Mouse (Mus musculus) cerebellum, postnatal 25 days (tissue): ENCODE results near the gene Plch2.

Experiments used
- DNase-seq, 2 experiments: peaks; one replicate each; pipeline ENCODE4 v3.0.0; 2021; ENCODE audit warnings: mixed read lengths in 2 of 2

Plch2 gene

GRCm38 (mm10) chr4:155070921-155071320 lies 14.3 kb upstream of the Plch2 start:
- DNase-seq: peak; percentile 44 to 53

- peak in 1 of 2 experiments; percentile 33 for DNase-seq
These were observed 13.6 kb upstream of the Plch2 start for GRCm38 (mm10) chr4:155070199-155070598.

- DNase-seq: peak; percentile 72 to 79
These were observed 12.6 kb upstream of the Plch2 start for GRCm38 (mm10) chr4:155069191-155069590.

DNA sequence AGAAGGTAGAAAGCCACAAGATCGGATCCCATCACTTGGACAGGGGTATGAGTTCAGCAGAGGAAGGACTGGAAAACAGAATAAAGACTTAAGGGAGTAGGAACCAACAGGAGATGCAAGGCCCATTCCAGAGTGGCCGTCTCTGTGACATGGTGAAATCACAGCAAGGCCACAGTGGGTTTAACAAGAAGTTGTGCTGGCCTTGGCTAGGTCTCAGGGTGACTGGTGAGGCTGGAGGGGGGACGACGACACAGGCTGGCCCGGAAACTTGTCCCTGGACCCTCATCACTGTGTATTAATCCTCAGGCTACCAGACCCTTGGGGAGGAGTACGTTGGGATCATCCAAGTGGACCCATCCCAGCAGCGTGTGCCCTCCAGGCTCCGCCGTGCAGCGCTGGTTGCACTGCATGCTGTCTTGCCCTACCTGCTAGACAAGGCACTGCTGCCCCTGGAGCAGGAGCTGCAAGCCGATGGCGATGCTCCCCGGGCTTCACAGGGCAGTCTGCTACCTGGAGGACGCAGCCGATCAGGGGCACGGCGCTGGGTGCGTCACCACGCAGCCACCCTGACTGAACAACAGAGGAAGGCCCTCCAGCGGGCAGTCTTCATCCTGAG lies 11.9 kb upstream of the Plch2 start:
- peak; percentile 41 to 50 for DNase-seq

DNA sequence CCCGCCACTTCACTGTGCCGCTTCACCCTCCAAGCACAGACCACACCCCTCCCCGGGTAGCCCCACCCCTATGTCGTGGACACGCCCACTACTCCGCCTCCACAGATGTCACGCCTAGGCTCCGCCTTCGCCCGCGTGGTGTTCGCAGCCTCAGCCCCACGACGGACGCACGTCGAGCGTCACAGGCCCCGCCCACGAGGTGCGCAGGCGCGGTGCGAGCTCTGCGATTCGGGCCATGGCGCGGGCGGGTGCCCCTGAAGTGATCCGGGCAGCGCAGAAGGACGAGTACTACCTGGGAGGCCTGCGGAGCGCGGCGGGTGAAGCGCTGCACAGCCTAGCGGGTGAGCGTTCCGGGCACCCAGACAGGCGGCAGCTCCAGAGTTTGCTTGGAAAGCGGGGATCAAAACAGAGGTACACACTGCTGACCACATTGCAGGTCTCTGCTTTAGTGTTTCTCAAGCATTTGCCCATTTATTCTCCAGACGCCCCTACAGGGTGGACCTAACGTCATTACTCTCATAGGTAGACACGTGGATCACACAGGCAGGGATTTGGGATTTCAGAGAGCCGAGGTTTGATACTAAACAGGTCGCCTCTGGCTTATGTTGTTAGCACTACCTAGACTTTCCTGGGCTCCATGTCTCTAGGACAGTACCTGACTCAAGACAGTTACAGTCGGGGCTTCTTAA lies 10.4 kb upstream of the Plch2 start, which contains the start of gene Pex10:
Gene Pex10, plus strand, starts transcription at position 183 of the 689 bp plus-strand sequence.
- peak; percentile 97 to 99 for DNase-seq

DNA sequence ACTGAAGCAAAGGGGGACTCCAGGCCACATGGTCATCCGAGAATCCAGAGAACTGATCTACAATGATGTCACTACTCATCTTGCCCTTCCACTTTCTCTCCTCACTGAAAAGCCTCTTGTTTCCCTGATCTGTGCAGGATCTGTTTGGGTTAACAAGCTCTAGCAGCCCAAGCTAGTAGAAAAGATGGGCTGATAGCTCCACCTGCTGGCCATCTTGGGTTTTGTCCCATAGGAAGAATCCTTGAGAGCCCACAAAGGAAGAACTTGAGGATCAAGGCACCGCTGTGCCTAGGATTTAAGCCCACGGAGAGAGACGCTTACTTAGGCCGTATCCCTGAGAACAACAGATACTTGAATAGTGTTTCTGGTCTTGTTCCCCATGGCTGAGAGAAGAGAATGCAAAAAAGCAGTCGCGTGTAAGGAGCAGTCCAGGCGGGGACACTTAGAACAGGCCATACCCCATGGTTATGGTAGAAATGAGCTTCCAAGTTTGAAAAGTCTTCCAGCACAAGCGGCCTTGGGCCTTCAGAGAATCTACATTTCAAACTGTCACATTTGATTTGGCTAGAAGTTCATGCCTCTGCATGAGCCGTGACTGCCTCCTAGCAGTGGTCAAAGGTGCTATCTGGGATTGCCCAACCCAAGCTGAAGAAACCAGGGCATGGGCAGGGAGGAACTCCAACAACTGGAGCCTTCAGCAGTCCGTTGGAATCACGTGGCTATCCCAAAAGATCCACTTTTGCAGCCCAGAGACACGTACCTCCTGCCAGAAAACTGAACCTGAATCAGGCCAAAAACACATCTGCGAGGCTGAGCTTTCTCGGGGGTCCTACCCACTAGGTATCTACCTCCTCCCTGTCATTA lies 9.6 kb upstream of the Plch2 start:
- peak; percentile 92 to 94 for DNase-seq

GRCm38 (mm10) chr4:155064474-155064873 lies 7.9 kb upstream of the Plch2 start:
- peak in 1 of 2 experiments; percentile 51 for DNase-seq

- DNase-seq: no peak
These were observed 7.3 kb upstream of the Plch2 start for GRCm38 (mm10) chr4:155063895-155064294.

GRCm38 (mm10) chr4:155058325-155058724 lies 1.7 kb upstream of the Plch2 start:
- DNase-seq: no peak

GRCm38 (mm10) chr4:155050116-155050515 lies 6.5 kb downstream of the Plch2 start:
- DNase-seq: no peak

DNA sequence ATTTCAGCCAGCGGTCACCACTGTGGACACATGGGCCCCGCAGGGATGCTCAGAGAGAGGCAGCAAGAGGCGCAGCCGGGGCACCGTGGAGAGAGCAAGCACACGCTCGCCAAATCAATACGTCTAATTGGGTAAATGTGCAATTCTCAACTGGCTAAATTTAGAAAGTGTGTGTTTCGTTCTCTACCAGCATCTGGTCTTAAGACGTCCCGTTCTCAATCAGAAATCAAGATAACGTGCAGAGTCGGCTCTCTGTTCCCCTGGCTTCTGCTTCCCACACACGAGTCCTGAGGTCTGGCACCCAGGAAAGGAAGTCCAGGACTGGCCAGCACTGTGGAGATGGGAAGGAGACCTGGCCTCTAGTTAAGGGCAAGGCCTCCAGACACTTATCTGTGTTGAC lies 9.9 kb downstream of the Plch2 start:
- DNase-seq: no peak

- DNase-seq: peak in 1 of 2 experiments; percentile 76
These were observed 13.3 kb downstream of the Plch2 start for GRCm38 (mm10) chr4:155043289-155043625.

- peak; percentile 62 to 76 for DNase-seq
These were observed 13.8 kb downstream of the Plch2 start for GRCm38 (mm10) chr4:155042606-155043288.

GRCm38 (mm10) chr4:155040696-155041095 lies 15.9 kb downstream of the Plch2 start:
- DNase-seq: peak; percentile 66 to 77

DNA sequence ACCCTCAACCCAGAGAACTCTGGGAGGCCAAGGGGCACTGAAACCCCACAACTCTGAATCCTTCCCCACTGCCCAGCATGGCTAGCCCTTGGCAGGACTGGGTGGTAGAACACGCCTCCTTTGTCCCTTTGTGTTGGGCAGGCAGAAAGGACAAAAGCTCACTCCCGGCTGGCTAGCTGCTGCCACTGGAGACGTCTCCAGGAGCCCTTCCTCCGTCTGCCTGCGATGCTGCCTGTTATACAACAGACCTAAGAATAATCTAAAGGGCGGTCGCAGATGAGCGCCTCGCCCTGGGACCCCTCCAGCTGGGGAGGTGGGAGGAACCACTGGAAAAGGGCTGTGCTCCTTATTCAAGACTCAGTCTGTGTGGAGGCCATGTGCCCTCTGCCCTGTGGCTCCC lies 16.4 kb downstream of the Plch2 start:
- no peak for DNase-seq

DNA sequence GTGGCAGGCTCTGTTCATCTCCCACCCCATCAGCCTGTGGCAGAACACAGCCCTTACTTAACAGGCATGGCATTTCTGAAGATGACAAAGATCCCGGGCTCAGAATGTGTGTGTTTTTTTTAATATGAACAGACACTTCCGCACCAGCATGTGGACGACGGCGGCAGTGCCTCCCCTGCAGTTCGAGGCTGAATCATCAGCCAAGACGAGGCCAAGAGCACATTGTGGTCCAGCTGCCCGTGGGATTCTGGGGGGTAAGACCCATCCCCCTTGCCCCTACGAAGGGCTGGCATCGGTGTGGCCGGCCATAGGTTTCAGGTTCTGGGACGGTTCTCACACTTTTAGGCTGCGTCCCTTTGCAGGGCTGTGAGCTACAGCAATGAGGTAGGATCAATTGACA lies 21.8 kb downstream of the Plch2 start:
- peak; percentile 52 to 65 for DNase-seq

DNA sequence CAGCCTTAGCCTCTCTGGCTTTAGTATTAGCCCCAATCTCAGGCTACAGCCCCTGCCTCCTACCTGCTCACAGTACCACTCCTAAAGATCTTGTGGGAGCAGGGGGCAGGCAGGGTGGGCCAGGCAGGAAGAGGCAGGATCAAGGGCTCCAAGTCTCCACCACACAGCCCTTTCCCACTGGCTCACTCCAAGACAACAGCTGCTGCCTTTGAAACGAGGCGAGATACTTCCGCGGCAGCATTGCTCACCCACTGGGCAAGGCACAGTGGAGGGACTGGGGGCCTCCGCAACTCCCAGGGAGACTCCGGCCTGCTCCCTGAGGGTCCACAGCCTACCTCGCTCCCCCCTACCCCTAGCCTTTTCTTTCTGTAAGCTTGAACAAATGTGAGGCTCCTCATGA lies 22.4 kb downstream of the Plch2 start:
- peak; percentile 45 to 50 for DNase-seq

DNA sequence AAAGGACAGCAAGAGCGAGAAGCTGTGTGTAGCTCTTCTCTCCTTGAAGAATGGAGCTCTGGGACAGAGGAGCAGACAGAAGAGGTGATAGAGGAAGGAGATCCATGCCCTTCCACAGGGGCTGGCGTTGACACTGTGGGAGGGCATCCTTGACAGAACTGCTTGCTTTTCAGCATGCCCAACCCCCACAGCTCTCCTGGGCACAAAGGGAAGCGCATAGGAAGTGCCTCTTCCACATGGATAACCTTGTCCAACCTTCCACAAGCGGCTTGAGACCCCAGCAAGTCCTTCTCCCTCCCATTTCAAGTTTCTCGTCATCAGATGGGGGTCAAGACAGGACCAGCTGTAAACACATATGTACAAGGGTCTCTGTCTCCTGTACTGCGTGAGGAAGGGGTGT lies 23.5 kb downstream of the Plch2 start:
- DNase-seq: peak in 1 of 2 experiments; percentile 29

GRCm38 (mm10) chr4:155024170-155025010 lies 32.2 kb downstream of the Plch2 start:
- peak; percentile 89 to 92 for DNase-seq

DNA sequence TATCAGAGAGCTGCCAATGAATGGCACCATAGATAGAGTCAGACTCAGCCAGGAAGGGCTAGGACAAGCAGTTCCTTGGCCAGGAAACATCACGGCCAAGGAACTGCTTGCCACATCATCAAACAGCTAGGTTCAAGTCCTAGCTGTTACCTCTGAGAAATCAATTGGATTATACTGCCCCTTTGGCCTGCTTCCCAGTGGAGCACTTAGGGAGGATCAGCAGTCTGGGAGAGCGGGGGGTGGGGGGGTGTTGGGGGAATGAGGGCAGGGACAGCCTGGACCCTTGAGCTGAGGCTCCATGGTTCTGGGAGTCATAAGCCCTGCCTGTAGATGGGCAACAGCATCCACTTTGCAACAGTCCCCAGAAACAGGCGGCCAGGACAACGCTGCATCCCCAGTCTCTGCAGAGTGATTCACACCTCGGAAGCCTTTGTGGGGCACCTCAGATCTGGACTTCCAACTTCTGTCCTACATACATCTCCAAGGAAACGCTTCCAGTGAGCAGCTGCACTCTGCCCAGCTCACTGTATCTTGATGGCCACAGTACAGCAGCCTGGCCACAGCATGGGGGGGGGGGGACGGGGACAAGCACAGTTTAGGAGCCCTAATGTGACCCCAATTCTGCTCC lies 34.2 kb downstream of the Plch2 start:
- no peak for DNase-seq

DNA sequence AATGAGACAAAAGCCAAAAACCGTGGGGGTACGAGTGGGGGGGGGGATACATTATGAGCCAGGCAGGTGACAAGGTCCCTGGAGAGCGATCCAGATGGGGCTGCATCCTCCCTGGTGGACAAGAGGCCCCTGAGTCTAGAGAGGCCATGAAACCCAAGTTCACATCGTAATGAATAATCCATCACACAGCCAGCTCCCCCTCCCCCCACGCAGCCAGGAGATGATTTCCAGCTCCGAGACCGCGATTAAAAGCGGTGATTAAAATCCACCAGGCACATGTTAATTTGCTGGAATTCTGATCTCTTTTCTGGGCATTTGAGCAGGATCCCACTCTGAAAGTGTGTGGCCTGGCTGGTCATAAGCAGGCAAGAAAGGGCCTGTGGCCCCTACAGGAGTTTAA lies 35.8 kb downstream of the Plch2 start:
- peak in 1 of 2 experiments; percentile 49 for DNase-seq
